Mouse (Mus musculus) layer of hippocampus, adult 9-10 months (tissue): ENCODE data around the gene Gm13272.
"Not testable (repeated sequence)": the region's sequence is repeated elsewhere in the genome, so short reads cannot be mapped to it uniquely, and the experiment has no call there.

Source experiments
- DNase-seq: peaks from one replicate; pipeline ENCODE4 v3.0.0; 2022; ENCODE audit warnings: low spot score

Gene Gm13272

GRCm38 (mm10) chr4:88785409-88785808 lies 5.8 kb downstream of the Gm13272 start, which contains the start of gene Gm13276:
Gene Gm13276, plus strand, starts transcription at chr4:88785709.
- DNase-seq = not testable (repeated sequence)

GRCm38 (mm10) chr4:88788402-88788801 lies 8.8 kb downstream of the Gm13272 start, which contains the start of gene Gm13277:
Gene Gm13277, plus strand, starts transcription at chr4:88788632.
- peak; percentile 58 for DNase-seq

GRCm38 (mm10) chr4:88791250-88791649 lies 11.6 kb downstream of the Gm13272 start, which contains the start of gene Gm13278:
Gene Gm13278, plus strand, starts transcription at chr4:88791550.
- not testable (repeated sequence) for DNase-seq

GRCm38 (mm10) chr4:88793936-88794675 lies 14.5 kb downstream of the Gm13272 start, which contains the start of gene Gm13275:
Gene Gm13275, plus strand, starts transcription at chr4:88794487.
- peak; percentile 42 for DNase-seq

- not testable (repeated sequence) for DNase-seq
Observed at GRCm38 (mm10) chr4:88797097-88797496, 17.4 kb downstream of the Gm13272 start, which contains the start of gene Gm13279. Gene Gm13279, plus strand, starts transcription at chr4:88797397.

- DNase-seq = not testable (repeated sequence)
Observed at GRCm38 (mm10) chr4:88799365-88799764, 19.7 kb downstream of the Gm13272 start, which contains the start of gene Gm13285. Gene Gm13285, plus strand, starts transcription at chr4:88799665.

- DNase-seq = not testable (repeated sequence)
Observed at GRCm38 (mm10) chr4:88802954-88803353, 23.3 kb downstream of the Gm13272 start, which contains the start of gene Gm13287. Gene Gm13287, plus strand, starts transcription at chr4:88803254.

GRCm38 (mm10) chr4:88805231-88805630 lies 25.6 kb downstream of the Gm13272 start, which contains the start of gene Gm13288:
Gene Gm13288, plus strand, starts transcription at chr4:88805531.
- not testable (repeated sequence) for DNase-seq

GRCm38 (mm10) chr4:88805761-88806160 lies 26.1 kb downstream of the Gm13272 start:
- DNase-seq = not testable (repeated sequence)

GRCm38 (mm10) chr4:88815928-88816327 lies 36.3 kb downstream of the Gm13272 start, which contains the start of gene Ifna7:
Gene Ifna7, plus strand, starts transcription at chr4:88816228.
- no peak for DNase-seq

GRCm38 (mm10) chr4:88819659-88820058 lies 40.0 kb downstream of the Gm13272 start, which contains the start of gene Ifna11:
Gene Ifna11, plus strand, starts transcription at chr4:88819959.
- DNase-seq = no peak

- no peak for DNase-seq
Observed at GRCm38 (mm10) chr4:88822995-88823394, 43.3 kb downstream of the Gm13272 start.

GRCm38 (mm10) chr4:88827116-88827515 lies 47.5 kb downstream of the Gm13272 start, which contains the start of gene Ifna6:
Gene Ifna6, plus strand, starts transcription at chr4:88827416.
- not testable (repeated sequence) for DNase-seq
